Mouse (Mus musculus): Measurements from ENCODE around the gene Cend1.

Cend1 gene

DNA sequence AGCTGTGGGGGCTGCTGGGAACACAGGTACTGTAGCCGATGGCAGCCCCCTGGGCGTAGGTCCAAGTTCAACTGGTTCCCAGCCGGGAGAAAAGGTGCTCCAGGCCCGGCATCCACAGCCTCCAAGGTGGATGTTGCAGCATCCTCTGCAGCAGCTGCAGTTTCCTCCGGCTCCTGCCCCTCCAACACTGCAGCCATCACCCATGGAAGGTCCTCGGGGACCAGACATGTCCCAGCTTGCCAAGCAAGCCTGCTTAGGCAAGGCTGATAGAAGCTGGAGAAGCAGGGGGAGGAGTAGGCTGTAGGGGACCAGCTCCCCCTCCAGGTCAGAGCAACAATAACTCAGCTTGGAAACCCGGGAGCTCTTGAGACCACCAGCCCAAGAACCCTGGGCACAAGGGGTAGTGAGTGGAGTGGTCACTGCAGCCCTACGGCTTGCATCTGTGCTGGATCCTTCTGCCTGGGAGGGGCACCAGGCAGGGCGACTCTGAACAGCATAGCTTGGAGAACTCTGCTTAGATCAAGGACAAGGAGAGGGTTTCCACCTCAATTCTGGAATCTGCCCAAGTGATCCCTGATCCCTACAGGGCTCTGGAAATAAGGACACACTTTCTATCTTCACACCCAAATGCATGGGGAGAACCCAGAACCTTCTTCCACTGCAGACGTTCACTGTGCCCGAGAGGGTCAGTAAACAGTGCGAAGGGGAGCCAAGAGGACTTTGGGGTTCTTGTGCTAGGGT is 14.0 kb upstream of the Cend1 start:
- DNase-seq, result peak in 1 of 2 experiments; percentile 50

DNA sequence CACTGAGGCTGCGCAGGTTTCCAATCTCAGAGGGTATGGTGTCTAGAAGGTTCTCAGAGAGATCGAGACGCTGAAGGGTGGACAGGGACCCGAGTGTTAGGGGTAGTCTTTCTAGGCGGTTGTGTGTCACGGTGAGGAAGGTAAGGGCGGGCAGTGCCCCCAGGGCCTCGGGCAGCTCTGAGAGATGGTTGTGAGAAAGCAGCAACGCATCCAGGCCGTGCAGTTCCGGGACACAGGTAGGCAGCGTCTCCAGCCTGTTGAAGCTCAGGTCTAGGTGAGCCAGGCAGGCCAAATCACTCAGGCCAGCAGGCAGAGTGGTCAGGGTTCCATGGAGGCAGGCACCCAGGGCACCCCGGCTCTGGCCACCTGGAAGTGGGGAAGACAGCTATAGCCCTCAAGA is 12.9 kb upstream of the Cend1 start:
- DNase-seq, result peak in 1 of 2 experiments; percentile 32

DNA sequence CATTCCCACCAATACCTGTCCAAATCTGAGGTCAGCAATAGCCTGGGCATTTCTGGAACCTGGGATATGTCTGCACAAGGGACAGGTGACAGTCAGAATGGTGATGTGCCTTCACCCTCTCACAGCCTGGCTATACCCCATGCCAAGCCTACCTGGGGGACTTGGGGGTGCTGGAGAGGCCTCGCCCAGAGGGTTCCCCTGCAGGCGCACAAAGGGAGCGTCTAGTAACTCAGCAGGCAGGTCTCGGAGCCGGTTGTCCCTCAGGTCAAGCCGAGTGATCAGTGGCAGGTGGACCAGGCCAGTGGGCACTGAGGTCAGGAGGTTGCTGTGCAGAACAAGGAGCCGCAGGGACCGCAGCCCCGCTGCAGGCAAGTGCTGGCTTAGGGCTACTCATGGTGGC is 12.2 kb upstream of the Cend1 start:
- peak in 1 of 2 experiments; percentile 41 for DNase-seq

DNA sequence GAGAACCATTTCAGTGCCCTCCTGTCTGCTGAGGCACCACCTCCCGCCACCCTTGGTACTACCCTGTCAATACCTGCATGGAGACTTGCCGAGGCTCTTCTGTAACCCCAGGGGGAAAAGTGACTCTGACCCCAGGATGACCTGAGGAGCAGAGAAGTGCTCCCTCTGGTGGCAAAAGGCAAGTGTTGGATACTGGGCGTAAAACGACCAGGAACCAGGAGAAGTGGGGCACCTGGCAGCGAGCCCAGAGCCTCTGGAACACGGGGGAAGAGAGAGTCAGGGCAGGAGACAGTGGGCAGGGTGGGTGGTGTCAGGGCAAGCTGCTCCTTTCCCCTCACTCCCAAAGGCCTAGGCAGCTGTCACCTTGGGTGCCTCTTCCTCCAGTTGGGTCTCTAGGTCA is 11.3 kb upstream of the Cend1 start:
- DNase-seq, result peak; percentile 85

DNA sequence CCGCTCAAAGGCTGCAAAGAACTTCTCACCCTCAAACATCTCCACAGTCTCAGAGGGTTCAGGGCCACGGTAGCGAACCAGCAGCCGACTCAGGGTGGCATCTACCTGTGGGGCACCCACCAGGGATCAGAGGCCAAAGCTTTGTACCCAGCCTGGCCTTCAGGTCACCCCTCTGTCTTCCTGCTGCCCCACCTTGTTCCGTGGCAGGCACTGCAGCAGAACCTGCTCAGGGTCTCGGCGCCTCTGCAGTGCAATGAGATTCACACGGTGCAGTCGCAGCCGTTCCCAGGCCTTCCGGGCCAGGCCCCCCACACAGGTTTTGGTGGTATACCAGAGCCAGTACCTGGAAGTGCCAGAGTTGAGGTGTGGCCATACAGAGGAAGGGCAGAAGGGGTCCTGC is 10.5 kb upstream of the Cend1 start:
- no peak for DNase-seq

DNA sequence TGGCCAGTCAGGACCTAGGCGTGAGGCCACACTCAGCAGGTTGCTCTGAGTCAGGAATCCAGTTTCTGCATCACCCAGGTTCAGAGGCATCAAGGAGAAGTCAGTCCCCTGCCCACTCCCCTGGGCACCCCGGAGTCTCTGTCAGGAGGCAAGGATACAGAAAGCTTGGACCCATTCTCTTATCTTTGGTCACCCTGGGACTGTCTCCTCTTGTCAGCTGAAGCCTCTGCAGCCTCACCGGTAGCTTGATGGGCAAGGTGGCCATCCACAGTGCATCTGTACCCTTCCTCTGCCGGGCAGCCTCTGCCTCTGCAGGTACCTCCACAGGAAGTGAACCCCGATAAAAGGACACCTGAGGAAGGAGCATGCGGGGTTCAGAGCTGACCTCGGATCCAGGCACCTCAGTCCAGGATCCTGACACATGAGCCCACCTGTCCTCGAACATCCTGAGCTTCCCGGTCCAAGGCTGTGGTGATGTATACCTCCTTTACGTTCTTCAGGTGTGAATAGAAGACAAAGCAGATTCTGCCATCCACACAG is 9.9 kb upstream of the Cend1 start:
- no peak for DNase-seq

DNA sequence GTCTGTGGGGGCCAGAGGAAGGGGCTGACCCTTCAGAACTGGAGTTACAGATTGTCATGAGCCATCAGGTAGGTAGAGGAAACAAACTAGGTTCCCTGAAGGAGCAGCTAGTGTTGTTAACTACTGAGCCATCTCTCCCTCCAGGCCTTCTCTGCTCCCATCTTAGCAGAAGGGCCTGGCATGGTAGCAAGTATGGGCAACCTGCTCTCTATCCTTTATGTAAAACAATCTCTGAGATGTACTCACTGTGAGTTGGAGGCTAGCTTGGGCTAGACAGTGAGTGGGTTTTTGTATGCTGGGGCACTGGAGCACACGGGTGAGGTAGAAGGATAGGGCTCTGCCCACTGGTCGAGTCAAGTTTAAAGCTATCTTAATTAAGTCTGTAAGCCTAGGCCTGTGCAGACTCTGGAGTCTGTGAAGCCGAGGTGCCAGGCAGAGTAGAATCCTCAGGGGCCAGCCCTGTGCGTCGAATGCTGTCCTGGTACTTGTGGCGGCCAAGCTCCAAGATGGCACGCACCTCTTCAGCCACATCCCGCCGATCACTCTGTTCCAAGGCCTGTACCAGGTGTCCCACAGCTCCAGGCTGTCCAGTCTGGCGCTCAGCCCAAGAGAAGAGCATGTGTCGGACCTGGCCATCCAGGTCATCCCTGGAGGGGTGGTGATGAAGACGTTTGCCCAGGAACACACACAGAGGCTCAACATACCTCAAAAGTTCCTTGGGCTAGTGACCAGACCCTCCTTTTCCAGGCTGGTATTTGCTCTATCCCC is 9.1 kb upstream of the Cend1 start:
- peak in 1 of 2 experiments; percentile 44 for DNase-seq

DNA sequence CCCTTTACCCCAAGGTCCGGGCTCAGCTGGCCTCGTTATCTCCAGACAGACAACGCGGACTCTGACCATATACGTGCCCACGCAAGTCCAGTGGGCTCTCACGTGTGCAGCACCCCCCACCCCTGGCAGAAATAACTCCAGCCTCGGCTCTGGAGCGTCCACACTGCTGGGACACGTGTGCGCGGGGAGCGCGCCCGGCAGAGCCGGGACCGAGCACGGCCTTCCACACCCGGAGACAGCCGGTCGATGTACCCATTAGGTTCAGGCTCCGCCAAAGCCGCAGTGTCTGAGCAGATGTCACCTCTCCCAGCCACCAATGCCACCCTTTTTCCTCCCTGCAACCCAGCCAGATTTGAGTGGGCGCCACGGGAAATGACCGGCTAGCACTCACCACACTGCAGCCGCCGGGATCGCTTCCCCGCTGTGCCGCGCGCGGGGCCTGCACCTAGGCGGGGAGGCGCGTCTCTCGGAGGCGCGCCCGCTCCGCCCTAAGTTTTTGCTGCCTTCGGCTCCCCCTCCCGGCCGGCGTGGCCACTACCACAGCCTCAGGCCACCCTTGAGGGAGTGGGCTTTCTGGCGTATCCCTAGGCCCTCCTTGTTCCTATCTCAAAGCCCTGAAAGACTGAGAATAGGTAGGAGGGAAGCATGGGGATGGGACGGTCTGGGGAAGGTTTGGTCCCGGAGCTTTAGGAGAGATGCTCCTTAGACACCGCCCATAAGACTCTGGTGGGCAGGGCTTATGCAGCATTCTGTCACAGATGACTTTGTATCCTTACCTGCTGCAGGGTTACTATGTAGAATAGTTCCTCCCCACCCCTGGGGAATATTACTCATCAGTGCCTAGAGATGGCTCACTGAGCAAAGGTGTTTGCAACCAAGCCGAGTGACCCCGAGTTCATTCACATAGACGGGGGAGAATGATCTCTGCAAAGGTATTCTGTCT is 8.2 kb upstream of the Cend1 start, which contains the start of gene Slc25a22:
TSS of gene Slc25a22 (minus strand) at position 715 of the 943 bp plus-strand sequence.
- DNase-seq, result peak; percentile 84 to 89

DNA sequence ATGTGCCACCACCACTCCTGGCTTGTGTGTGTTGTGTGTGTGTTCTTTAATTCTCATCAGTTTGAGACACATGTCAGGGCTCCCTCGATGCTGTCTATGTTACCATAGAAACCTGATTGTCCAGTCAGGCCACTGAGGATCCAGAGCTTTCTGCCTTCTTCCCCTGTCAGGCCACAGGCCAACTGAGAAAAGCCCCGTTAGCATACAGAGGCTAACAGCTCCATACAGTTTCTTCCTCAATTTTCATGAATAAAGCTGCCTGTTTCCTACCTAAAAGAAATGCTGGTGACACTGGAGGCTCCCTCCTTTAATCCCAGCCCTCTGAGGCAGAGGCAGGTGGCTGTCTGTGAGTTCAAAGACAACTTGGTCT is 7.2 kb upstream of the Cend1 start:
- no peak for DNase-seq

DNA sequence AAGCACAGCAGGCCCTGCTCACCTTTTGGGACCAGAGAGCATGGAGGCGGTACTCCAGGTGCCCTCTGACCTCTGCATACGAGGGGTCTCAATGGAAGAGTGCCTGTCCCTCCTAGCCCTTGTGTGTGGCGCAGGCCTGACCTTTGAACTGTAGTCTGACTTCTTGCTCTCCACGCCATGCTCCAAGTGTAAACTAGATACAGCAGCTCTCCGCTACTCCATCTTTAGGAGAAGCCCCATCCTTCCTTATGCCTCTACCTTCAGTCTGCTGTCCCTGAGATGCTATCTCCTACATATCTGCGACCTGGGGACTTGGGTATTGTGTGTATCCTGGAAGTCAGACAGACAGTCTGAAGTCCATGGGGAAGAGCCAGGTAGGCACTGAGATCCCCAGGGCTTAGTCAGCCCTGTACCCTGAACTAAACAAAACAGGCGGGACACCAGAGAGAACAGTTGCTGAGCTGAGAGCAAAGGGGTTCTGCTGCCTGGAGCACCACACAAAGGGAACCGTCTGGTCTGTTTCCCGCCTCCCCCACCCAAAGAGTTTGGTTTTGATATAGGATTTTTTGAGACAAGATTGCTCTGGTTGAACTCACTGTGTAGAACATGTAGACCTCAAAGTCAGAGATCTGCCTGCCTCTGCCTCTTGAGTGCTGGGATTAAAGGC is 6.7 kb upstream of the Cend1 start:
- peak in 1 of 2 experiments; percentile 52 for DNase-seq

DNA sequence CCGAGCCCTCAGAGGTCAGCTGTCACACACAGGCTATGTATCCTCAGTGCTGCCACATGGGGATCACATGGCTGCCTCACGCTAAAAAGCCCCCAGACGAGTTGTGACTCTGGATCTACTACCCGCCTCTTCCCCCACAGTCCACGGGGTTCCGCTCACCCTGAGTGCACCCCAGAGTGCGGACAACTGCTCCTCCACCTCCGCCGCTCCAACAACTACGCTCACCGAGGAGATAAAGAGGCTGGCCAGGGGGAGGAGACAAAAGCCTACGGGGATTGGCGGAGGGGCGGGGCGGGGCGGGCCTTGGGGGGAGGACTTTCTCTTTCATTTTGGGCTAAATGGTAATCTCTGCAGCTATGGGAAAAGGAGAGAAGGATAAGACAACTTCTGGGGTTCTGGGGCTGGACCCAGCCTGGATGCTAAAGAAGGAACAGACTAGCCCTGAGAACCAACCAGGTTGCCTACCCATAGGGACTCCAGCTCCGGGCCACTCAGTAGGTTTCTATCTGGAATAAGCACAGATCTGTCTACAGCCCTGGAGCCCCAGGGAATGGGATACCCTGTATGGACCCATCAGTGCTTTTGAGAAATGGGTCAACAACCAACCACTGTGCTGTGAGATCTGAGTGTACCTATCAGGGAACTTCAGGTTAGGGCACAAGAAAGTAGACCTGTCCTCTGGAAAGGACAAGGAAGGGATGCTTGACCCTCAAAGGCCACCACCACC is 6.0 kb upstream of the Cend1 start:
- peak; percentile 70 to 83 for DNase-seq

DNA sequence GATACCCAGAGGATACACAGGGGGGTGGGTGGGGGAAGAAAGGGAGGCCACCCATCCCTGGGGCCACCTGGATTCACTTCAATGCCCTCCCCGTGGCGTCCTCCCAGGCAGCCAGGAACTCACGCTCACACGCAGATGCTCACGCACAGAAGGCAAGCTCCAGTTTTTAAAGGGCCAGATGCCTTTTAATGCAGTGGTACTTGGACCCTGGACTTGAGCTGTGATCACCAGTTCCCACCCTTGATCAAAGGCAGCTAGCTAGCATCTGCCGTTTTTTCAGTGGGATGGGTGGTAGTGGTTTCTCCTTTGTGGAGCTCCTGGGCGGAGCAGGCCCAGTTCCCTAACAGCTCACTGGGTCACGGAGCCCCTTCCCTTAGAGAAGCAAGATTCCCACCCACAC is 5.2 kb upstream of the Cend1 start:
- DNase-seq, result peak; percentile 49 to 70

DNA sequence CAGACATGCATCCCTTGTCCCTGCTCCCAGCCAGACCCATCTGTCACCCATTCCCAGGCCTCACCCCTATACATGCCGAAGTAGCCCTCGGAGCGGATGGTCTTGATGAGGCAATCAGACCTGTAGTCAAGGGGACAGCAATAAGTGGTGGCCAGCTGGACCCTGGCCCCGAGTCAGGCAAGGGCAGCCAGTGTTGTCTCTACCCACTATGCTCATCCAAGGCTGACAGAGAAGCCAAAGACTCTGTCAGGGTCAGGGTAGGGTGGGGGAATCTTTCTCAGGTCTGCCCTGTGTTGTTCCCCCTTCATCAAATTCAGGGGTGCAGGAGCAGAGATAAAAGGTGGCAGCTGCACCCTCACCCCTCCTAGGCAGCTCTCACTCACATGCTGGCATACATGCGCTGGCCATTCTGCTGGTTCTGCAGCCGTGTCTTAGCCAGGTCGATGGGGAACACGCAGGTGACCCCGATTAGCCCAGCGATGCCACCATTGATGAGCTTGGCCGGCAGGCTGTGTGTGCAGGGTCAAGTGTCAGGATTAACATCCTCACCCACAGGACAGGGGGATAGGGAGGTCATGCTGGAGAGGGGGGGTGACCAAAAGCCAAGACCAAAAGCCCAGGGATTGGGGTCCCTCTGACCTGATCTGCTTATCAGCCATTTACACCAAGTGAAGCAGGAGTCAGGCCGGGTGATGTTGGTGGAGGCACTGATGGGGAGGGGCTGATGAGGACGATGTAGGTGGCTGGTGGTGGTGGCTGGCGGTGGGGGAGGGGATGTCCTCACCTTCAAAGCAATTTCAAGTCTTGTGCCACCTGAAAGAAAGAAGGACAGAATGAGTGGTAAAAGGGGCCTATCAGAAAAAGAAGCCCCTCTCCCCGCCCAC is 4.5 kb upstream of the Cend1 start:
- no peak for DNase-seq

DNA sequence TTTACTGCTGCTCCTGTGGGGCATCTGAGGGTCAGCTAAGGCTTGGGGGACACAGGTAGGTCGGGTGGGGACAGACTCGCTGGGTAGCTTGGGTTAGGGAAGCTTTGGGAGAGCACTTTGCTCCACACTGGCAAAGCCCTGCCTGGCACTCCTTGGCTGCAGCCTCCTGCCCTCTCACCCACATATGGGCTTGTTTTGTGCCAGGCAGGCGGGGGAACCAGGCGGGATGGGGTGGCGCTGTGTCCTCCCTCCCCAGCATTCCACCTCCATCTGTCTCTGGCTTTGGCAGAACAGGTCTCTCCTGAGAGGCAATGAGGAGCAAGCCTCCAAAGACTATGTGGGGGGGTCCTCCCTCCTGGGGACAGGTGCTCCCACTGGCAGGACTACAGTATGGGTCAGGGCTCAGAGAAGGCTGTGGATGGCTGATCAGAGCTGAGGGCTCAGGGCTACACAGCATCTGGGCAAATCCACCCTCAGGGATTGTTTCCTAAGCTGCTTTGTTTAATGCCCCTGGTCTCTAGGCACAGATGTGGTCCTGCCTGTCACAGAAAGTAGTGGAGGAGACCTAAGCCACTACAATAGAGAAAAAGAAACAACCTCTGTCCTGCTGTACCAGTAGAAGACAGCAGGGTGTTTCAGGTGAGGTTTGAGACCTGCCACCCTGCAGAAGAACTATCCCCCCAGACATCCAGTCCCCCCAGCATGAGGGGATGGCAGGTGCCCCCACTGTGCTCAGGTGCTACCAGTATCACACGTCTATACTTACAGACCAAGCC is 3.6 kb upstream of the Cend1 start:
- DNase-seq, result peak; percentile 69 to 92

DNA sequence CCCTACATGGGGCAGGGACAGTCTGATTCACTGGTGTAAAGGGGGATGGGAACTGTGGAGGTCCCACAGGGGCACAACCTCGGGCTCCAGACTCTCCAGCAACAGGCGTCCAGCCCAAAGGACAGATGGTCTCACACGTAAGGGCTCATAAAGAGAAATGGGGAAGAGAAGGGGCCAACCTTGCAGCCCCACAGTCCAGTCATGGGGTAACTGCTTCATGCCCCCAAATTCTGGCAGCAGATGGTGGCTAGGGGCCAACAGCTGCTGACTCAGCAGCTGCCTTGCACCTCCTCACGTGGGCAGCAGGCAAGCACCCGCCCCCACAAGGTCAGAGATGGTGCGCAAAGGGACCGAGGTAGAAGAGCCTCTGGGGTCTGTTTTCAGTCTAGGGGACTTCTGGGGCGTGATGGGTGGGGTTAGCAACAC is 2.9 kb upstream of the Cend1 start:
- peak; percentile 50 to 82 for DNase-seq

DNA sequence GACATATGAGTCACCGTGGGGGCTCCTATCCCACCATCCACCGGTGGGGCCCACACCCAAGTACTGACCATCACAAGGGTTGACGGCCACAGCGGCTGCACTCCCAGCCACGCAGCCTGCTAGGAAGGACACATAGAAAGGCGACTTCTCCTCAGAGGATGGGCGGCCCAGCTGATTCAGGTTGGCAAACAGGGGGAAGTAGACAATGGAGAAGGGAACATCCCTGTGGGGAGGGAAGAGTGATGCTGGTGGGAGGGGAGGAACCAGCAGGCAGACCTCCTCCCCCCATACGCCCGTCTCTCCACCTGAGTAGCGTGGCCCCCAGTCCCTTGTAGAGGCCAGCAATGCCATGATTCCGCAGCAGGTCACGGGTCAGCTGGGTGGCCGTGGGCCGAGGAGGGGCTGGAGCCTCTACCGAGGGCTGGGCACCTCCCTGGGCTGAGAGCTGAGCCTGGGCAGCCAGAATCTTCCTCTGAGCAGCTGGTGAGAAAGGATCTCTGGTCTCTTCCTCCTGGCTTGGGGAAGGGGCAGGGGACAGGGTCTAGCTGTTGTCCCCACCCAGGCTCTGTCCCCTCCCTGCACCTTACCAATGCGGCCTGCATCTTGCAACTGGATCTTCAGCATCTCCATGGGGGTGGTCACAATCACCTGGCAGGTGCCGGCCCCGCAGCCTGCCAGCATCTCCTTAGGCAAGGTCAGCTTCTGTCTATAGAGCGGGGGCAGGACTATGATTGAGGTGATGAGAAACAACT is 2.3 kb upstream of the Cend1 start:
- DNase-seq, result no peak

DNA sequence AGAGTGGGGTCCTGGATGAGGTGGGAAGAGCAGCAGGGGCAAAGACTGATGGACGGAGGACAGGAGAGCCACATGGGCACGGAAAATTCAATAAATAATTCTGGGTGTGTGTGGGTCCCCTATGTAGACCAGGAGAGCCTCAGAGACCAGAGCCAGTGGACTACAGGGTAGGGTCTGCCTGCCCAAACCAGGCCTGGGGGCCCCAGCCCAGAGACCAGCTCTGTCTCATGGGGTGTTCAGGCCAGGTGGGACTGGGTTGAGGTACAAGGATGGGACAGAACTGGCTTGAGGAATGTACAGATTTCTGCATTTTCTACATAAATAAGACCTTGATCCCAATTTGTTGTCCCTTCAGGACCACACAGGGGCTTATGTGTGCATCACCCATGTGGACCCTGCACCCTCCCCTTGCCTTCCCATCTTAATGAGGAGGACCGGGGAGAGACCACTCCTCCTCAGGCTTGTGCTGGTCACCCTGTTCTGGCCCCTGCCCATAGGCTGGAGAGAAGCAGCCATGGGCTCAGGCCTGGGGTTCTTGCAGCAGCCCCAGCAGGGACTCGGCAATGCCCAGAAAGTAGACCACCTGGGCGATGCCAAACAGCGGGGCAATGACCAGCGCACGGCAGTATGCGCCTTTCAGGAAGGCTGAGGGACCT is 1.4 kb upstream of the Cend1 start:
- no peak for DNase-seq

All from kidney, postnatal 25 days (tissue).